Comparison of ENCODE assay signal across 8 mouse cellular contexts in genomic region chr2:13558607-13559262, GRCm38 (mm10). TPM values are rescaled to one million over a fixed set of nuclear protein-coding genes. Genes with fewer than 3 reads are reported as not detected.
A peak's percentile ranks its signal among the peaks of the same experiment; 100 is the strongest.
DNase-seq lines count a peak whose midpoint lies in the region.

No protein-coding gene starts in this region.

- DNase-seq in gastrocnemius, postnatal 14 days, result peak; percentile 43
- DNase-seq in gastrocnemius, postnatal 36 days, result no peak
- DNase-seq in CD4-positive, CD25-positive, alpha-beta regulatory T cell, adult 2 months (ENCODE audit: low read depth, low spot score), result peak; percentile 89
- DNase-seq in heart, adult 8-10 months (ENCODE audit: low spot score), result peak; percentile 78
- peak; percentile 80 for DNase-seq in lung, postnatal 25 days (ENCODE audit: low spot score)
- DNase-seq in left cerebral cortex, adult 9 months (ENCODE audit: low spot score in 2 of 2), result no peak
- no peak for DNase-seq in adrenal gland, postnatal 36 days
- DNase-seq in ovary, postnatal 14 days (ENCODE audit: low spot score), result no peak

- intact Hi-C loops in gastrocnemius, postnatal 14 days (cut with DNase I; ENCODE audit: low total_unique reads), result no loop called here
- intact Hi-C loops in gastrocnemius, postnatal 36 days (cut with DNase I), result no loop called here

RNA-seq across cellular contexts. Expression of gene Trdmt1, which starts 14.3 kb away (rescaled TPM):
- 1 to 10 TPM; 3.7 to 3.9 TPM for total RNA-seq in gastrocnemius, postnatal 14 days (2021)
- total RNA-seq in gastrocnemius, postnatal 36 days (2021), result 1 to 10 TPM; 3.4 to 4.3 TPM
- total RNA-seq in heart, adult 8-10 months (2022), result 1 to 10 TPM; 6.3 to 8.9 (median 7.5) TPM
- total RNA-seq in adrenal gland, postnatal 36 days (2021), result 1 to 10 TPM; 3.7 to 7.9 TPM

RNA-seq across cellular contexts. Expression of gene Vim, which starts 15.0 kb away (rescaled TPM):
- 100 to 1,000 TPM; 423 to 456 TPM for total RNA-seq in gastrocnemius, postnatal 14 days (2021)
- total RNA-seq in gastrocnemius, postnatal 36 days (2021), result 100 to 1,000 TPM; 118 to 161 TPM
- 100 to 1,000 TPM; 214 to 291 (median 257) TPM for total RNA-seq in heart, adult 8-10 months (2022)
- total RNA-seq in adrenal gland, postnatal 36 days (2021), result 100 to 1,000 TPM; 181 to 247 TPM

Comparison
In these comparisons a context has a peak if more than half of its experiments do, and no peak if none do; other contexts are left out.
1. DNase-seq: peak in gastrocnemius, postnatal 14 days (single experiment), CD4-positive, CD25-positive, alpha-beta regulatory T cell, adult 2 months (single experiment), heart, adult 8-10 months (single experiment) and lung, postnatal 25 days (single experiment); none in gastrocnemius, postnatal 36 days (0 of 2), left cerebral cortex, adult 9 months (0 of 2), adrenal gland, postnatal 36 days (0 of 2) and ovary, postnatal 14 days (single experiment).